Mouse (Mus musculus) gonadal fat pad, adult 2 months (tissue): ENCODE data around the gene Vmn1r4. TPM values are rescaled to one million over a fixed set of nuclear protein-coding genes. Genes with fewer than 3 reads are reported as not detected.

Source experiments
- DNase-seq: peaks from one replicate; pipeline ENCODE4 v3.0.0-alpha.2; 2012; ENCODE audit warnings: low read depth
- polyA plus RNA-seq: library from polyadenylated mRNA; depleted of rRNA; stranded (reverse); fragments of >200 nt; gene quantifications from 2 replicates; pipeline ENCODE4 v1.2.3, GENCODE M21; 2012; rRNA removed

Gene Vmn1r4
- polyA plus RNA-seq = 0.24 and 0.45 TPM in 2 replicates

- peak; percentile 91 for DNase-seq
These were observed at the start of gene Vmn1r4, which contains the start of gene Nt5c3 for GRCm38 (mm10) chr6:56923726-56924707. Vmn1r4 (plus strand) TSS chr6:56924015. Nt5c3 (minus strand) TSS chr6:56923932.

DNA sequence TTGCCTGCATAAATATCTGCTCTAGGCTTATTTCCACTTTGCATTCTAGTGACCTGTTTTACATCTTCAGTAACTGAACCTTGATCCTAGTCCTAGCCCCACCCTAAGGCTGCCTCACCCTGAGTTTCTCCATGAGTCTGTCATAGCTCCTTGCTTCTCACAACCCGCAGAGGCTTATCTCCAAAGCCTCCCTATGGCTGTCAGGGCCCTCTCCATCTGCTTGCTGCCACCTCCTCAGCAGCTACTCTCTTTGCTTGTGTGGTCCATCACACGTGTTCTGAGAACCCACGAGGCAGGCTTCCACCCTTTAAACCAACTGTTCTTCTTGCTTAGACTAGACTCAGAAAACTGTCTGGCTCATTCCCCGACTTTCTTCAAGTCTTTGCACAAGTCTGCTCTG, 46.9 kb upstream of the Vmn1r4 start:
- DNase-seq = no peak

- DNase-seq = no peak
These were observed 45.8 kb upstream of the Vmn1r4 start for GRCm38 (mm10) chr6:56877985-56878384.

DNA sequence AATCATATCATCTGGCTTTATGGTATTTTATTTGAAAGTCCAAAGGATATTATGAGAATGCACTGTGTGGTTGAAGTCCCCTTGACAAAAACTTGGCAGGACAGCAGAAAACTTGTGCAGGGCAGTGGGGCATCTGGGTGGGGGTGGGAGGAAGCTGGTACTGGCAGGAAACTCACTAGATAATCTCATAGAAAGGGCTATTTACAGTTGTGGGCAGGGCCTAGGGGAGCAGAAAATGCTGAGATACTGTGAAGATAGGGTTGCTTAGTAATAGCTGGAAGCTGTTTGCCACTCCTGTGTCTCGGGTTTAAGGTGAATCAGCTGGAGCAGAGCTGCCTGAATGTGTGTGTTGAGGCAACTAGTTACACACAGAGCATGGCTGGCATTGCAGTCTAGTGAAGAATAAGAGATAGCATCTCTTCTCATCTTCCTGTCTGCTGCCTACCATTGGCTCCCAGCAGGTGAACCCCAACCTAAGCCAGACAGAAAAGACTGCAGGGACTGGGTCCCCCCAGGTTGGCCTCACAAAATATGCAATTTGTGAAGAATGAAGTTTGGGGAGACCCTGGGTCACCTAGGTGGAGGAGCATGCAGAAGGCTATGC, 44.4 kb upstream of the Vmn1r4 start:
- no peak for DNase-seq

DNA sequence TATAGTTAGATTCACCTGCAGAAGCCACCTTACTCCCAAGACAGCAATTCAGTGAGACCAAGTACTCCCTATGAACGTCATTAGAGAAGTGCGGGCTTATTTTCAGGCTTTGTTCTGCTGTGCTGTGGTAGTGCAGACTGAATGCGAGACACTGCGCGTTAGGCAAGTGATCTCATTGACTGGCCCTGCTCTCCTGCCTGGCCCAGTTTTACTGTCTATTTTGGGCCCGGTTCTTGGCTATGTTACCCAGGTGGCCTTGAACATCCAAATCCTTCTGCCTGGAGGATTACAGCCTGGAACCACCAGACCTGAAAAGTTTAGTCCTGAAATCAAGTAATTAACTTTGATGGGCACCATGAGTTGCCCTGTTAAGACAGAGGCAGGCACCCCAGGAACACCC, 35.3 kb upstream of the Vmn1r4 start:
- no peak for DNase-seq

DNA sequence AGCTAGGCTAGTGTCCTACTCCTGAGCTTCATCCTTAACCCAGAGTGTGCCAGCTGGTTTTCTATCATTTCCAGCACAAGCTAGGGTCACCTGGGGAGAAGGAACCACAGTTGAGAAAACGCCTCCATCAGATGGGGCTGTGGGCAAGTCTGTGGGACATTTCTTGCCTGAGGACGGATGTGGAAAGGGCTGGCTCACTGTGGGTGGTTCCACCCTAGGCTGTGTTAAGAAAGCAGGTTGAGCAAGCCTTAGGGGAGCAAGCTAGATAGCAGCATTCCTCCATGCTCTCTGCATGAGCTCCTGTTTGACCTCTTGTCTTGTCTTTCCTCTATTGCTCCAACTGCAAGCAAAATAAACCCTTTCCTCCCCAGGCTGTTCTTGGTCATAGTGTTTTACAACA, 33.1 kb upstream of the Vmn1r4 start:
- DNase-seq = no peak

DNA sequence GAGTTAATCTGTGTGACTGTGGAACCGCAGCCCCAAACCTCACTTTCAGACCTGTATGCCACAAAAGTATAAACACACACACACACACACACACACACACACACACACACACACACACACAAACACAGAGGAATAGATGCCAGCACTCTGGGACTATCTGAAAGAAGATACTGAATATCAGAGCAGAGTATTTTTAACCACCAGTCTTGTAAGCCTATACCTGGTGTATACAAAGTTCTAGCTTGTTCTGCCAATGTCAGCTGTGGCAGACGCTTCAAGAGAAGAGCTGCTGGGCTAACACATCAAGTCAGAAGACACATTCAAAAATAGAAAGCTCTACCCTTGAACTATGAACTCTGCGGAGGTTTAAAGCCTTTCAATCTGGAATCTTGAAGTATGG, 24.2 kb upstream of the Vmn1r4 start:
- DNase-seq = no peak

- no peak for DNase-seq
These were observed 22.5 kb upstream of the Vmn1r4 start for GRCm38 (mm10) chr6:56901336-56901735.

GRCm38 (mm10) chr6:56901824-56902386, 21.9 kb upstream of the Vmn1r4 start:
- DNase-seq = no peak

DNA sequence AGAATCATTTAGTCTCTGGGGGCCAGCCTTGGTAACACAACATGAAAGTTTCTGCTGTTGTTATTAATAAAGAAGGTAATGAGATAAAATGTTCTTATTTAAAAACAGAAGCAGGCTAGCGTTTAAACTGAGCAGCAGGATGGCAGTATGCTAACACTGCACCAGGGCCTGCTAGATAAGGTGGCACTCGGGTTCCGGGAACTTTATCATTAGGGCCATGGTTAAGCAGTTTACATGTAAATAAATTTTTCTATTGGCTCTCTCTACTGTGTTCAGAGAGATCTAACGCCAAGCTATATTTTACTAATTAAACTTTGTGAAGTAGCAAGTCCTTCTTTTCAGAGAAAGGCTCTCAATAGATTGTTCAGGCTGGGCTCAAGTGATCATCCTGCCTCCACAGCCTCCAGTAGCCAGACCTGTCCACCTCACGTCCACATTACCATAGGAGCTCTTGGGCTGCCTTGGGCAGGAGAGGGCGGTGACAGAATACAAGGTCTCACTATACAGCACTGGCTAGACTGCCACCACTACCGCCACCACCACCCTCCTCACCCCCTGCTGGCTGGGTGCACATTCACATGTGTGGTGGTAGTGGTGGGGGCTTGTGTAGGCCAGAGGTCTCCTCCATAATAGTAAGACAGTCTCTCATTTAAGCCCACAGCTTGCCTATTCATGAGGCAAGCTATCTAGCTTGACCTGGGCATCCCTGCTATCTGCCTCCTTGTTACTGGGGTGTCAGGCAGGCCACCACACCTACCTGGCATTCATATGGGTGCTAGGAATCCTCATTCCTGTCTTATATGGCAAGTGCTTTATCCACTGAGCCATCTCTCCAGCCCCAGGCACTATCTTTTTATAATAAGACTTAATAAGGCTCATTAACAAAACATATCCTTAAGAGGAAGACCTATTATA, 21.0 kb upstream of the Vmn1r4 start:
- DNase-seq = no peak

DNA sequence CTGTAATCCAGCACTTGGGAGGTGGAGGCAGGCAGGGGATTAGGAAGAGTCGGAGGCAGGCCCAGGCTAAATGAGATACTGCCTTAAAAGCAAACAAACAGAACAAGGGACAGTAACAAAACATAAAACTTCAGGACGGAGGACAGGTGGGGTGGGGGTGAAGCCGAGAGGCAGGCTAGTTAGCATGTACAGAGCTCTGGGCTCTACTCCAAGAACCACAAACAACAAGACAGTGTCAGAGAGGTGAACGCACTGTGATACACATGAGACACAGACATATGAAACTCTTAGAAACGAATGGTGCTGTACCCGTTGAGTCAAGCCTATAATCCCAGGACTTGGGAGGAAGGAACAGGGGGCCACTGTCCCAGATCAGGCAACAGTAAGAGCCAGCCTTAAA, 20.0 kb upstream of the Vmn1r4 start:
- DNase-seq = no peak

DNA sequence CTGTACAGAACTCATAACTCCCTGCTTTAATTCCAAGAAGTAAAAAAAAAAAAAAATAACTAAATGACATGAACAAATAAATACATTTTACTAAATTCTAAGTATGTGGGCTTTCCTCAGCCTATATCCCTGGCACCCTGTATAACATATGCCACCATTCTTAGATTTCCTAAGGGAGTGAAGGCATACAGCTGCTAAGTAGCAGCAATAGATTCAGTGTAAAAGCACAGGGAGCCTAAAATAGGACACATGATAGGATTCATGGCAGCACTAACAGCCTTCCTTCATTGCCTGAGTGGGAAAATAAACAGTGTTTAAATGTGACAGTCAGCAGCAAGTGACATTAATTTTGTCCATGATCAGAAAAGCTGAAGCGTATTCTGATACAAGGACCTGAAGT, 19.5 kb upstream of the Vmn1r4 start:
- DNase-seq = no peak

DNA sequence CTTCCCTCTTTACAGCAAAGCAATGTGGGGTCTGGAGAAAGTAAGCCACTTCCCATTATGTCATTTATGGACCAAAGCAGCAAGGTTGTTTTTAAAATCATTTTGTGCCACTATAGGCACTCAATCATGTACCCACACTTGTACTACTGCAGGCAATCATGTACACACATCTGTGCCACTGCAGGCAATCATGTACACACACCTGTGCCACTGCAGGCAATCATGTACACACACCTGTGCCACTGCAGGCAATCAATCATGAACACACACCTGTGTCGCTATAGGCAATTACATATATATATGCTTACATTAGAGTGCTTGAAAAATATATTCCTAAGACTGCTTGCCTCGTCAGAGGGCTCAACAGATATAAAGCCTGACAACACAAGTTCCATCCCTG, 18.8 kb upstream of the Vmn1r4 start:
- DNase-seq = no peak

GRCm38 (mm10) chr6:56905486-56905885, 18.3 kb upstream of the Vmn1r4 start:
- no peak for DNase-seq

- no peak for DNase-seq
These were observed 17.5 kb upstream of the Vmn1r4 start for GRCm38 (mm10) chr6:56906121-56906846.

DNA sequence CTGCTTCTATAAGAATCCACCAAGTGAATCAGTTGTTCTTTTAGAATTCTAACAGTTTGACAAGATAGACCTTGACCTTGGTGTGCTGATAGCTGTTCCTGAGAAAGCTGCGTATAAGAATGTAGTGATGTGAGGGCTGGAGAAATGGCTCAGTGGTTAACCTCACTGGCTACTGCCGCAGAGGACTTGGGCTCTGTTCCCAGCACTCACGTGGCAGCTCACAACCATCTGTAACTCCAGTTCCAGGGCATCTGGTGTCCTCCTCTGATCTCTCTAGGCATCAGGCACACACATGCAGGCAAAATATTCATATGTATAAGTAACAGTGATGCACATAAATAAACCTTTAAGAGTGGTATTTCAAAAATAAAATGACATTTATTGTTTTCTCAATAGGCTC, 15.8 kb upstream of the Vmn1r4 start:
- DNase-seq = no peak

DNA sequence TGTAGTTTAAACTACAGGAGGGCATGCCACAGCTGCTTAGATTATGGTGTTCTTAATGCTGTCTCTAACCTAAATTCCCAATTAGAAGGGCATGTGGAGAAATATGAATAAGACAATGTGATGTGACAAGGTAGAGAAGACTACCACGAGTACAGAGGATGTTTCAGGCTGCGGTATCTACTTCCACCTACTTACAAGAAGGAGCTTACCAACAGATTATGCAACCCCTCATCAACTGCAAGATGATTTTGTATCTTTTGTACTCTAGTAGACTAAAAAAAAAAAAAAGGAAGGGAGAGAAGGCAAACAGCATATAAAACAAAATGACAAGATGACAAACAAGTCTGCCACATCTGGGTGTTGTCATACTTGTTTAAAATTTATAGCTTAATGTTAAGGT, 15.4 kb upstream of the Vmn1r4 start:
- DNase-seq = no peak

DNA sequence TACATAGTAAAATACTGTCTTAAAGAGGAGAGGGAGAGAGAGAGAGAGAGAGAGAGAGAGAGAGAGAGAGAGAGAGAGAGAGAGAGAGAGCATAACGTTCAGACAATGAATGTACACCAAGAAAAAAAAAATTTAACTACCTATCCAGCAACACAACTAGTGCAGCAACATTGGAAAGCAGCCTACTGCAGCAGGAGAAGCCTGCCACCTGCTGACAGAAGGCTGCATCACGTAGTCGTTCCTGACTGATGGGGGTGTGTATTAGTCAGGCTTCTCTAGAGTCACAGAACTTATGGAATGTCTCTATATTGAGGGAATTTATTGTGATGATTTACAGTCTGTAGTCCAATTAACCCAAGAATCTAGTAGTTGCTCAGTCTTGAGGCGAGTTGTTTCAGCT, 14.9 kb upstream of the Vmn1r4 start:
- DNase-seq = no peak

DNA sequence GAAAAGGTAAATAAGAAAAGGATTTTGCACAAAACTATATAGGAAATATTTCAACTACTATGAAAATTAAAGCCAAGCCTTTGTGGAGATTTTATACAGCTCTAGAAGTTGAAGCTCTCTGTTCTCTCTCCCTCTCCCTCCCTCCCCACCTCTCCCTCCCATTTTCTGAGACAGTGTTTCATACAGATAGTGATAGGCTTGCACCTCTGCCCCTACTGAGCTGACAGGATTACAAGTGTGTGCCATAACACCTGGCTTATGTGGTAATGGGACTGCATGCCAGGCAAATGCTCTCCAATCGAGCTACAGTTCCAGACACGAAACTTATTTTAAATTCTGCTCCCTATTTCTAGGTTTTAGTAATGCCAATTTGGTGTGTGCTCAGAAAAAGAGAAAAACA, 12.9 kb upstream of the Vmn1r4 start:
- no peak for DNase-seq

DNA sequence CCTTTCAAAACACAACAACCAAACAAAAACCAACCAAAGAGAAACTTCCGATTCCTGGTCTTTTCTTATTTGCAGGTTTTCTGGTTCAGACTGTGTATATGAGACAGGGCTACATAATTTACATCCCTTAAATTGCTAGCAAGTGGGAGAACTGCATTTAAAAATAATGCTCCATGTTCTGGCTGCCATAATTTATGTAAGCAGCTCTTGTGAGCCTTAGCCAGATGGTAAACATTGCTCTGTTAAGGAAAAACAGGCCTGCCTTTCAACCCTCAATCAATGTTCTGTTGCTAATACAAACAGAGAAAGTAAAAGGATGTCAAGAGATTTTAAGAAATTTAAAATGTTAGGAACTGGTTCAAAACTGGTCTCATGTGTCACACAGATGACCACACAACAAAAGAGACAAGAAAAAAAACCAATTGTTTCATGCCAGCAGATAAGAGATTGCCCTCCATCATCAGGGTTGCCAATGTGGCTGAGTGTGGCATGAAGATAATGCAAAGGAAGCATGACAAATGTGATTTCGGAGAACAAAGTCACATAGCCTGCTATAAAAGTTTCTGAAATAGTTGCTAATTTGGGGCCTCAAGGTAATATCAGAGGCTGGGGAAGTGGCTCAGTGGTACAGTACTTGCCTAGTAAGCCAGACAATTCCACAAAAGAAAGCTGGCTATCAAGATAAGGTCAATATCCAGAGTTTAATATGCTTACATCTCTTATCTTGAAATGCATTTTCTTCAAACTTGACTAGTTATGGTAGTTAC, 10.5 kb upstream of the Vmn1r4 start:
- no peak for DNase-seq
